Mouse (Mus musculus): ENCODE measurements around the gene Fam222a.

The Fam222a gene

DNA sequence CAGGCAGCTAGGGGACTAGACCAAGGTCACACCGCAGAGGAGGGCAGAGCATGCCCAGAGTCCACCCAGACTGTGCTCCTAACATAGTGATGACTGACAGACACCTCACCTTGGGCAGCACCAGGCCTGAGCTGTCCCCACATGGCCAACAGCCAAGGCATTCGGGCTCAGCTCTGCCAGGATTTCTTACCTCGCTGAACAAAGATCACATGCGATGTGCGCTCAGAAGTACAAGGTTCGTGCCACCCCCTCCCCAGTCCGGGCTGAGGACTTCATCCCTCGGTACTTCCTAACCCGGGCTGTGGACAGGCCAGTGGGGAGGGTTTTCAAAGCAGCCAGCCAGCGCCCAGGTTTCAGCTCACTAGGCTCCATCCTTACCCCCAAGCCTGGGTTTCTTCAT lies 89.6 kb downstream of the Fam222a start:
- DNase-seq (ENCODE audit: low spot score), result no peak

DNA sequence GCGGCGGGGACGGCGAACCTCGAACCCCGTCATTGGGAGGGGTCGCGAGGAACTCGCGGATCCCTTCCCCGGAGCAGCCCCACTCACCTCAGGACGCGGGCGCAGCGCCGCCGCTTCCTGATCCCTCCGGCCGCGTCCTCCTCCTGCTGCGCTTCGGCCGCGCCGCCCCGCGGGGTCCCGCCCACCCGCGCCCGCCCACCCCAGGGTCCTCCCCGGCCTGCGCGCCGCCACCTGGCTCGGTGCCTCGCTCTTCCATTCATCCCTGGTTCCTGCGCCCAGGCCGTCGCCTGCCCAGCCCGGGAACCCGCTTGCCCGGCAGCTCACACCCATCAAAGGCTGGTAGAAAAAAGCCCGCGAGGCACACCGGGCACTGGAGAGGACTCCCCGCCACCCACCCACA lies 90.4 kb downstream of the Fam222a start, which contains the start of gene Trpv4:
Gene Trpv4 (minus strand): TSS at position 167 of the 400 bp plus-strand sequence.
- peak; percentile 46 for DNase-seq (ENCODE audit: low spot score)

DNA sequence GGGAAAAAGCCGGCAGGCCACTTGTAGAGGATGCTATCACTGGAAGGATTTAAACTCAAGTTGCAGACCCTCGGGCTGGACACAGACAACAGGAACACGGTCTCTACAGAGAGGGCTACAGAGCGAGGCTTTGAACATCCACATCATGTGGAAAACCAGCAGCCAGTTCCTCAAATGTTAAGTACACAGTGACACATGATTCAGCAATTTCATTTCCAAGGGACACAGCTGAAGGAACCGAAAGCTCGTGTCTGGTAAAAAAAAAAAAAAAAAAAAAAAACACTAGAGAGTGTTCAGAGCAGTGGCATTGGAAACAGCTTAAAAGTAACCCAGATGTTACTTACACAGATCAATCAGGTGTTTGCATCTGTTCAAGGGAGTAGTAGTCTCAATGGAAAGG lies 93.2 kb downstream of the Fam222a start:
- DNase-seq (ENCODE audit: low spot score), result no peak
